Mouse (Mus musculus): ENCODE measurements around the gene Fkbp8.
"Not testable (repeated sequence)": the region's sequence is repeated elsewhere in the genome, so short reads cannot be mapped to it uniquely, and the experiment has no call there.

Gene Fkbp8

DNA sequence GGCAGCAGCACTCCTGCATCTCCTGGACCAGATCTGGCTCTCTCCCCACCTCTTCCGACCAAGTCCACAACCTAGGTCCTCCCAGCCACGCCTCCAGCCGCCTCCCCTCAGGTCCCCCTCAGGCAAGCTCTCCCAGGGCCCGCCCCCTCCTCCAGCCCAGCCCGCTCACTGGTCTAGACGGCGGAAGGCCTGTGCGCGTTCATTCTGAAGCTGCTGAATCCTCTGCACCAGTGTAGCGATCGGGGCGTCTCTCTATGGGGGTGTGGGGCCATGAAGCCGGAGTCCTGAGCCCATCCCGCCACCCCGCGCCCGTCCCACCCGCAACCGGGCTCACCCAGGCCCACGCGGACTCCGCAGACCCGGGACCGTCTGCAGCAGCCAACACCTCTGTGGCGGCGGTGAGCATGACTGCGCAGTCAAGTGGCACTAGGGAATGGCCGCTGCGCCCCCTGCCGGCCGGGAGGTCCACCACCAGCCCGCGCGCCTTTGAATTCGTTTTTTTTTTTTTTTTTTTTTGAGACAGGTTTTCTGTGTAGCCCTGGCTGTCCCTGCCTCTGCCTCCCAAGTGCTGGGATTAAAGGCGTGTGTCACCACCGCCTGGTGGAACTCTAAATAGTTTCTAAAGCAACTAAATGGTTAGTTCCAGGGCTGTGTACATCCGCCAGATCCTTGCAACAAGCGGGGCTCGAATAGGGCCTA lies 21.0 kb upstream of the Fkbp8 start, which contains the start of gene Rex1bd:
Gene Rex1bd (minus strand): TSS at position 425 of the 699 bp plus-strand sequence.
- H3K27me3 ChIP-seq (ENCODE audit: insufficient read depth, low read length): peaks cover 28% of the 10 kb centered on the region
- H3K4me3 ChIP-seq (replicated peaks; ENCODE audit: low read length): peak within 1 kb of the TSS; percentile 97
- no peaks in the 10 kb centered on the region for H3K9me3 ChIP-seq (ENCODE audit: low read length)
- H3K4me1 ChIP-seq (replicated peaks; ENCODE audit: low read depth, low read length): peaks cover 70% of the 10 kb centered on the region
- peaks cover 49% of the 10 kb centered on the region for H3K36me3 ChIP-seq (ENCODE audit: insufficient read depth, low read length)
- peak; percentile 59 for TF ChIP-seq CTCF (conservative IDR thresholded peaks at IDR 0.05; ENCODE audit: low read length)
- no peak for TF ChIP-seq NANOG (IDR thresholded peaks at IDR 0.05; ENCODE audit: borderline replicate concordance, low read length)

DNA sequence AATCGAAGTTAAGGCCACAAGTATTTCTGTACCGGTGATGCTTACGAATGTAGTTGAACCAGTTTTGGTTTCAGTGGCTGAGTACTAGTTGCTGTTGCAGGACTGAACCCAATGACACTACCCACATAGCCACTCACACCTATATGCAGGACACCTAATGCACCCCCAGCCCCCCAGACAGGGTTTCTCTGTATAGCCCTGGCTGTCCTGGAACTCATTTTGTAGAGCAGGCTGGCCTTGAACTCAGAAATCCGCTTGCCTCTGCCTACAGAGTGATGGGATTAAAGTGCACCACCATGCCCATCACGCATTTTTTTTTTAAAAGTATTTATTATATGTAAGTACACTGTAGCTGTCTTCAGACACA lies 20.5 kb upstream of the Fkbp8 start:
- Histone ChIP-seq H3K36me3 (ENCODE audit: insufficient read depth, low read length) (peaks cover 54% of the 10 kb centered on the region), H3K9me3 (ENCODE audit: low read length) (no peaks in the 10 kb centered on the region), H3K27me3 (ENCODE audit: insufficient read depth, low read length) (peaks cover 23% of the 10 kb centered on the region), H3K4me3 (replicated peaks; ENCODE audit: low read length) (peak overlapping the region; percentile 85), H3K4me1 (replicated peaks; ENCODE audit: low read depth, low read length) (peaks cover 70% of the 10 kb centered on the region)
- no peak for TF ChIP-seq POU5F1 (IDR thresholded peaks at IDR 0.05; ENCODE audit: borderline replicate concordance, low read length)
- TF ChIP-seq NANOG (IDR thresholded peaks at IDR 0.05; ENCODE audit: borderline replicate concordance, low read length): no peak
- no peak for TF ChIP-seq CTCF (conservative IDR thresholded peaks at IDR 0.05; ENCODE audit: low read length)

DNA sequence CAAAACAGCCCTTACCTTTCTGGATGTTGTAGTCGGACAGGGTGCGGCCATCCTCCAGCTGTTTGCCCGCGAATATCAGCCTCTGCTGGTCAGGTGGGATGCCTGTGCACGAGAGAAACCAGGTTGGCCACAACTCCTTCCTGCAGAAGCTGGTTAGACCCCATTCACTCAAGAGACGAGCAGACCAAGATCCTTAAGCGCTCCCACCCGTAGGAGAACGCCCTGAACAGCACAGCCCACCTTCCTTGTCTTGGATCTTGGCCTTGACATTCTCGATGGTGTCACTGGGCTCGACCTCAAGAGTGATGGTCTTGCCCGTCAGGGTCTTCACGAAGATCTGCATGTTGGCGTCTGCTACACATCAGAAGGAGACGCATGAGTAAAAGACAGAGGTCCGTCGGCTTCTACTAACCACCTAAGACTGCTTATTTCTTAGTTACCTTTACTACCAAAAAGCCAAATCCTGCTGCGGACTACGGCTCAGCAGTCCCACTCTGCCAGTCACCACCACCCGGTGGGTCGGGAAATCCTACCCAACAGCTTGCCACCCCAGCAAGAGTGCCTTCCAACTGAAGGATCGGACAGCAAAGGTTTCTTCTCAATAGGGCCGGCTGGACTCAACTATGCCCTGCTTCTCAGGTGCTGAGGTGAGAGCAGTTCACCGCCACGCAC lies 18.1 kb upstream of the Fkbp8 start:
- Histone ChIP-seq H3K4me1 (replicated peaks; ENCODE audit: low read depth, low read length) (peaks cover 72% of the 10 kb centered on the region), H3K36me3 (ENCODE audit: insufficient read depth, low read length) (peaks cover 68% of the 10 kb centered on the region), H3K4me3 (replicated peaks; ENCODE audit: low read length) (peak overlapping the region; percentile 97), H3K27me3 (ENCODE audit: insufficient read depth, low read length) (peaks cover 2% of the 10 kb centered on the region), H3K9me3 (ENCODE audit: low read length) (no peaks in the 10 kb centered on the region)
- TF ChIP-seq NANOG (IDR thresholded peaks at IDR 0.05; ENCODE audit: borderline replicate concordance, low read length) (no peak), CTCF (conservative IDR thresholded peaks at IDR 0.05; ENCODE audit: low read length) (no peak), POU5F1 (IDR thresholded peaks at IDR 0.05; ENCODE audit: borderline replicate concordance, low read length) (no peak)

GRCm38 (mm10) chr8:70510228-70510915 lies 17.2 kb upstream of the Fkbp8 start, which contains the start of gene Uba52:
Gene Uba52, minus strand, starts transcription at chr8:70510801.
- H3K4me1 ChIP-seq (replicated peaks; ENCODE audit: low read depth, low read length): peaks cover 71% of the 10 kb centered on the region
- no peaks in the 10 kb centered on the region for H3K27me3 ChIP-seq (ENCODE audit: insufficient read depth, low read length)
- peaks cover 68% of the 10 kb centered on the region for H3K36me3 ChIP-seq (ENCODE audit: insufficient read depth, low read length)
- TF ChIP-seq CTCF (conservative IDR thresholded peaks at IDR 0.05; ENCODE audit: low read length): no peak
- no peak for TF ChIP-seq NANOG (IDR thresholded peaks at IDR 0.05; ENCODE audit: borderline replicate concordance, low read length)
- no peak for TF ChIP-seq POU5F1 (IDR thresholded peaks at IDR 0.05; ENCODE audit: borderline replicate concordance, low read length)
- H3K4me3 ChIP-seq (replicated peaks; ENCODE audit: low read length): peak within 1 kb of the TSS; percentile 97
- no peaks in the 10 kb centered on the region for H3K9me3 ChIP-seq (ENCODE audit: low read length)

GRCm38 (mm10) chr8:70511174-70511573 lies 16.4 kb upstream of the Fkbp8 start:
- H3K4me3 ChIP-seq (replicated peaks; ENCODE audit: low read length): peak overlapping the region; percentile 97
- H3K27me3 ChIP-seq (ENCODE audit: insufficient read depth, low read length); H3K9me3 ChIP-seq (ENCODE audit: low read length): not testable (repeated sequence)
- H3K4me1 ChIP-seq (replicated peaks; ENCODE audit: low read depth, low read length): peaks cover 68% of the 10 kb centered on the region
- peaks cover 73% of the 10 kb centered on the region for H3K36me3 ChIP-seq (ENCODE audit: insufficient read depth, low read length)

DNA sequence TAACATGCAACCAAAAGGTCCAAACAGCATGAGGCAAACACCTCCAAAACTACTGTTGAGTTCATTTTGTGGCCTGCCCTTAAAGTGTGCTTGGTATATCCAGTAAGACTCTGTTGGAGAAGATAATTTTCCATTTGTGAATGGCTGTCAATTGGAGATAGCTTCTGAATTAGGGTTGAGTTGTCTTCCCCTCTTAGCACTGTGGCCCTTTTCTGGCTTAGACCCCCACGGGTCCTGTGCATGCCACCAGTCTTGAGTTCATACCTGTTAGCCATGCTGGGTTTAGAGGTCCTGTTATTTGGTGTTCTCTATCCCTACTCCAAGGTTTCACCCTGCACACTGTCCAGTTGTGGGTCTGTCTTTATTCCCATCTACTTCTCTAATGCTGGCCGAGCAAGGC lies 15.8 kb upstream of the Fkbp8 start:
- H3K4me1 ChIP-seq (replicated peaks; ENCODE audit: low read depth, low read length): peaks cover 73% of the 10 kb centered on the region
- H3K36me3 ChIP-seq (ENCODE audit: insufficient read depth, low read length): peaks cover 79% of the 10 kb centered on the region
- H3K27me3 ChIP-seq (ENCODE audit: insufficient read depth, low read length): no peaks in the 10 kb centered on the region
- H3K9me3 ChIP-seq (ENCODE audit: low read length): no peaks in the 10 kb centered on the region
- H3K4me3 ChIP-seq (replicated peaks; ENCODE audit: low read length): peak overlapping the region; percentile 97
- no peak for TF ChIP-seq POU5F1 (IDR thresholded peaks at IDR 0.05; ENCODE audit: borderline replicate concordance, low read length)
- TF ChIP-seq CTCF (conservative IDR thresholded peaks at IDR 0.05; ENCODE audit: low read length): no peak
- no peak for TF ChIP-seq NANOG (IDR thresholded peaks at IDR 0.05; ENCODE audit: borderline replicate concordance, low read length)

- peaks cover 71% of the 10 kb centered on the region for H3K4me1 ChIP-seq (replicated peaks; ENCODE audit: low read depth, low read length)
- H3K4me3 ChIP-seq (replicated peaks; ENCODE audit: low read length): 0 out of 2 replicates have a peak overlapping the region, but pooled peaks have one; percentile 97
- no peak for TF ChIP-seq CTCF (conservative IDR thresholded peaks at IDR 0.05; ENCODE audit: low read length)
- no peak for TF ChIP-seq POU5F1 (IDR thresholded peaks at IDR 0.05; ENCODE audit: borderline replicate concordance, low read length)
- TF ChIP-seq NANOG (IDR thresholded peaks at IDR 0.05; ENCODE audit: borderline replicate concordance, low read length): no peak
- no peaks in the 10 kb centered on the region for H3K27me3 ChIP-seq (ENCODE audit: insufficient read depth, low read length)
- H3K36me3 ChIP-seq (ENCODE audit: insufficient read depth, low read length): peaks cover 81% of the 10 kb centered on the region
- no peaks in the 10 kb centered on the region for H3K9me3 ChIP-seq (ENCODE audit: low read length)
These were observed 15.1 kb upstream of the Fkbp8 start for GRCm38 (mm10) chr8:70512253-70512903.

- Histone ChIP-seq H3K4me3 (replicated peaks; ENCODE audit: low read length) (no peak overlapping the region), H3K4me1 (replicated peaks; ENCODE audit: low read depth, low read length) (peaks cover 72% of the 10 kb centered on the region), H3K36me3 (ENCODE audit: insufficient read depth, low read length) (peaks cover 80% of the 10 kb centered on the region), H3K27me3 (ENCODE audit: insufficient read depth, low read length) (no peaks in the 10 kb centered on the region), H3K9me3 (ENCODE audit: low read length) (no peaks in the 10 kb centered on the region)
- TF ChIP-seq NANOG (IDR thresholded peaks at IDR 0.05; ENCODE audit: borderline replicate concordance, low read length): no peak
- TF ChIP-seq POU5F1 (IDR thresholded peaks at IDR 0.05; ENCODE audit: borderline replicate concordance, low read length): no peak
- TF ChIP-seq CTCF (conservative IDR thresholded peaks at IDR 0.05; ENCODE audit: low read length): no peak
These were observed 14.1 kb upstream of the Fkbp8 start for GRCm38 (mm10) chr8:70513441-70513840.

Data from E14TG2a.4 (cell line).